Mouse (Mus musculus): ENCODE measurements at regions not wholly inside any gene's neighbourhood (a gene's known extent, or its start where the extent isn't known, plus 50 kb on each side); places are given as distances from the start of the nearest gene placed in this dataset.

- no peak for ATAC-seq (ENCODE audit: low FRiP score)
- 38% methylated on average over 6 of the region's 6 CpGs for WGBS
Measured at GRCm38 (mm10) chr2:129883417-129883816, 83.1 kb downstream of the Stk35 start.

DNA sequence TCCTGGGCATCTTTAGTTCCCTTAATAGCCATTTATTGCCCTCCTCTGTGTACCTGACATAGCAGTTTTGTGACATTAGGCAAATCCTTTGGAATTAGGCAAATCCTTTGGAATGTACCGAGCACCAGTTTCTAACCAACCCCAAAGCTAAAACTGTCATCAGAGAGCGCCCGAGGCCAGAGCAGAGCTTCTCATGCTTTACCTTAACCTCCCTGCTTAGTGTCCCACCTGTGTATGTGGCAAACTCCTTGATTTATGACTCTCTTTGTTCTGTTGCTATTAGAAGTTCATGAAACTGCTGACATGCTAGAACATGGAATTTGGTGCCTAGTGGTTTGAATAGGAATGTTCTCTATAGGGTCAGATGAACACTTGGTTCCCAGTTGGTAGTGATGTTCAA, 84.0 kb downstream of the Stk35 start:
- Histone ChIP-seq H3K4me2 (no peak overlapping the region), H3K27me3 (ENCODE audit: control insufficient read depth, insufficient read depth, low read length) (no peaks in the 10 kb centered on the region), H3K9me3 (ENCODE audit: control insufficient read depth, low read length) (no peaks in the 10 kb centered on the region), H3K36me3 (ENCODE audit: control insufficient read depth, insufficient read depth, low read length) (no peaks in the 10 kb centered on the region), H3K4me1 (ENCODE audit: control insufficient read depth, insufficient read depth, low read length) (no peaks in the 10 kb centered on the region), H3K27ac (ENCODE audit: low read depth, low read length) (no peak overlapping the region), H3K4me3 (ENCODE audit: low read depth, low read length) (no peak overlapping the region), H3K9ac (ENCODE audit: low read length) (no peak overlapping the region)
- no peak for ATAC-seq (ENCODE audit: low FRiP score)
- no peak for DNase-seq (ENCODE audit: low spot score, missing footprints)
- 85% methylated on average over 3 of the region's 3 CpGs for WGBS

More at GRCm38 (mm10) chr2:129883417-129883816, 83.1 kb downstream of the Stk35 start:
- H3K9me3 ChIP-seq (ENCODE audit: control insufficient read depth, low read length), result no peaks in the 10 kb centered on the region
- no peaks in the 10 kb centered on the region for H3K36me3 ChIP-seq (ENCODE audit: control insufficient read depth, insufficient read depth, low read length)
- no peaks in the 10 kb centered on the region for H3K4me1 ChIP-seq (ENCODE audit: control insufficient read depth, insufficient read depth, low read length)
- no peak for DNase-seq (ENCODE audit: low spot score, missing footprints)
- no peaks in the 10 kb centered on the region for H3K27me3 ChIP-seq (ENCODE audit: control insufficient read depth, insufficient read depth, low read length)
- no peak overlapping the region for H3K4me2 ChIP-seq
- H3K27ac ChIP-seq (ENCODE audit: low read depth, low read length), result no peak overlapping the region
- H3K4me3 ChIP-seq (ENCODE audit: low read depth, low read length), result no peak overlapping the region
- H3K9ac ChIP-seq (ENCODE audit: low read length), result no peak overlapping the region

DNA sequence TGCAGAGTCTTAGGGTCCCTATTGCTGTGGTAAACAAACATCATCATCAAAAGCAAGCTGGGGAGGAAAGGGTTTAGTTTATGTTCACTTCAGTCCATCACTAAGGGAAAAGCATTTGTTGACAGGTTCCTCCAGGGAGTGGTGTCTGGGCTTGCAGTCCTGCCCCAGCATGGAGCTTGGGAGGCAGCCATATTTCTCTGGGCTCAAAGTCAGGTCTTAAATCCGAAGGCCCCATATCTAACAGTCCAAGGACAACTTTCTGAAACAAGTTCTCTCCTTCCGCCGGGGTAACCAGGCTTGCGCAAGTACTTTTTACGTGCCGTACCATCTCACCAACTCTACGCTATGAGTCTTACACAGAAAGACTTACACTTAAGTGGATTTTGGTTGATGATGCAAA, 85.2 kb downstream of the Stk35 start:
- ATAC-seq (ENCODE audit: low FRiP score) (no peak), DNase-seq (ENCODE audit: low spot score, missing footprints) (no peak)
- Histone ChIP-seq H3K4me1 (ENCODE audit: control insufficient read depth, insufficient read depth, low read length) (no peaks in the 10 kb centered on the region), H3K9me3 (ENCODE audit: control insufficient read depth, low read length) (no peaks in the 10 kb centered on the region), H3K36me3 (ENCODE audit: control insufficient read depth, insufficient read depth, low read length) (no peaks in the 10 kb centered on the region), H3K27ac (ENCODE audit: low read depth, low read length) (no peak overlapping the region), H3K27me3 (ENCODE audit: control insufficient read depth, insufficient read depth, low read length) (no peaks in the 10 kb centered on the region), H3K9ac (ENCODE audit: low read length) (no peak overlapping the region), H3K4me2 (no peak overlapping the region), H3K4me3 (ENCODE audit: low read depth, low read length) (no peak overlapping the region)
- WGBS, result 94% methylated on average over 7 of the region's 7 CpGs

DNA sequence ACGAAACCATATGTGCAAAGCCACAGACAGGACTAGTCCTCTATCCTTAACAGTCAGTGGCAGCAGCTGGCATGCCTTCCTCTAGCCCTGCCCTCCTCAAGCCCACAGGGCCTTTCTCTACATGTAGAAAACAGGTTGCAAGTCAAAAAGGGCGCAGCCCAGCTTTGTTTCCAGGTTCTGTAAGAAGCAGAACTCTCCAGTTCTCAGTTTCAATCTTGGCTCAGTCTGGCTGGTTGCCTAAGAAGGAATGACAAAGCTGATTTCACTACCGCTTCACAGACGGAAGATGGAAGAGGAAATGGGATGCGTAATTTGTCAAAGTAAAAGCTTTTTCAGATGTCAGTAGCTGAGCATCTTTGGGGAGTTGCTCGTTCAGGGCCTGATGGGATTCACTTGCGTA, 92.9 kb downstream of the Stk35 start:
- no peak for DNase-seq (ENCODE audit: low spot score, missing footprints)
- H3K9ac ChIP-seq (ENCODE audit: low read length), result no peak overlapping the region
- H3K4me2 ChIP-seq, result no peak overlapping the region
- no peak for ATAC-seq (ENCODE audit: low FRiP score)
- H3K27me3 ChIP-seq (ENCODE audit: control insufficient read depth, insufficient read depth, low read length), result no peaks in the 10 kb centered on the region
- H3K4me3 ChIP-seq (ENCODE audit: low read depth, low read length), result no peak overlapping the region
- H3K27ac ChIP-seq (ENCODE audit: low read depth, low read length), result no peak overlapping the region
- H3K36me3 ChIP-seq (ENCODE audit: control insufficient read depth, insufficient read depth, low read length), result no peaks in the 10 kb centered on the region
- no peaks in the 10 kb centered on the region for H3K4me1 ChIP-seq (ENCODE audit: control insufficient read depth, insufficient read depth, low read length)
- H3K9me3 ChIP-seq (ENCODE audit: control insufficient read depth, low read length), result no peaks in the 10 kb centered on the region
- 90% methylated on average over 7 of the region's 7 CpGs for WGBS

DNA sequence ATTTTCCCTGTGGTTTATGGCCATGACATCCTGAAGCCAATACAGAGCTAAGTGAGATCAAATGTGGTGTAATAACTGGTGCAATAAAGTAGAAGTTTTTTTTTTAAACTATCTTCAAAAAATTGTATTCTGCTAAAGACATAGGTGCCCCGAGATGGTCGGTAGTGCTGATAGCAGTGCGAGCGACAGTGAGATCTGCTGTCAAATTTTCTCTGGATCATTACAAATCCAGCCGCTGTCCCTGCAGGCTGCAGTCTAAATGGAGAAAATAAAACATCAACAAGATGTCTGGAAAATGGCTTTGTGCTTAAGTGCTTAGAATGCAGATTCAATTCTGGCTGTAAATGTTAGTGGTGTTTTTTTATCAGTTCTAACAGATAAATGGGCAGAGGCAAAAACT, 93.5 kb downstream of the Stk35 start:
- Histone ChIP-seq H3K9ac (ENCODE audit: low read length) (no peak overlapping the region), H3K9me3 (ENCODE audit: control insufficient read depth, low read length) (no peaks in the 10 kb centered on the region), H3K36me3 (ENCODE audit: control insufficient read depth, insufficient read depth, low read length) (no peaks in the 10 kb centered on the region), H3K4me3 (ENCODE audit: low read depth, low read length) (no peak overlapping the region), H3K27ac (ENCODE audit: low read depth, low read length) (no peak overlapping the region), H3K4me1 (ENCODE audit: control insufficient read depth, insufficient read depth, low read length) (no peaks in the 10 kb centered on the region), H3K27me3 (ENCODE audit: control insufficient read depth, insufficient read depth, low read length) (no peaks in the 10 kb centered on the region), H3K4me2 (no peak overlapping the region)
- 92% methylated on average over 5 of the region's 5 CpGs for WGBS
- no peak for ATAC-seq (ENCODE audit: low FRiP score)
- no peak for DNase-seq (ENCODE audit: low spot score, missing footprints)

GRCm38 (mm10) chr2:129894906-129895305, 94.6 kb downstream of the Stk35 start:
- H3K9me3 ChIP-seq (ENCODE audit: control insufficient read depth, low read length), result no peaks in the 10 kb centered on the region
- DNase-seq (ENCODE audit: low spot score, missing footprints) (peak; percentile 62), ATAC-seq (ENCODE audit: low FRiP score) (no peak)
- no peaks in the 10 kb centered on the region for H3K27me3 ChIP-seq (ENCODE audit: control insufficient read depth, insufficient read depth, low read length)
- no peak overlapping the region for H3K4me3 ChIP-seq (ENCODE audit: low read depth, low read length)
- H3K4me2 ChIP-seq, result no peak overlapping the region
- no peaks in the 10 kb centered on the region for H3K36me3 ChIP-seq (ENCODE audit: control insufficient read depth, insufficient read depth, low read length)
- no peaks in the 10 kb centered on the region for H3K4me1 ChIP-seq (ENCODE audit: control insufficient read depth, insufficient read depth, low read length)
- 79% methylated on average over 8 of the region's 8 CpGs for WGBS
- H3K9ac ChIP-seq (ENCODE audit: low read length), result no peak overlapping the region
- no peak overlapping the region for H3K27ac ChIP-seq (ENCODE audit: low read depth, low read length)

DNA sequence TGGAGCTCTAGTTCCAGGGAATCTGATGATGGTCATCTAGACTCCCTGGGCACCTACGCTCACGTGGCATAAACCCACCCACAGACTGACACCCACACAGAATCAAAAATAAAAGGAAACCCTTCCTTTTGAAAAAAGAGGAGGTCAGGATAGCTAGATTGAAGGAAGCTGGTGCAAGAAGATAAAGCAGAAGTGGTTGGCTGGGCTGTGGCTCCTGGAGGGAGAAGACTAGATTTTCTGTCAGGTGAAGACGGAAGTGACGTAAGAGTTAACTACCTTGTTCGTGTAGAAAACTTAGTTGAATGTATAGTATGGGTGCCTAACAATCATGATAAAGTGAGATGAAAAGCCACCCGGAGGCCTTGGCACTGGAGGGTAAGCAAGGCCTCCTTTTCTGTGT, 95.1 kb downstream of the Stk35 start:
- WGBS, result 88% methylated on average over 6 of the region's 6 CpGs
- ATAC-seq (ENCODE audit: low FRiP score) (no peak), DNase-seq (ENCODE audit: low spot score, missing footprints) (no peak)
- Histone ChIP-seq H3K4me2 (no peak overlapping the region), H3K4me1 (ENCODE audit: control insufficient read depth, insufficient read depth, low read length) (no peaks in the 10 kb centered on the region), H3K9me3 (ENCODE audit: control insufficient read depth, low read length) (no peaks in the 10 kb centered on the region), H3K27ac (ENCODE audit: low read depth, low read length) (no peak overlapping the region), H3K27me3 (ENCODE audit: control insufficient read depth, insufficient read depth, low read length) (no peaks in the 10 kb centered on the region), H3K9ac (ENCODE audit: low read length) (no peak overlapping the region), H3K4me3 (ENCODE audit: low read depth, low read length) (no peak overlapping the region), H3K36me3 (ENCODE audit: control insufficient read depth, insufficient read depth, low read length) (no peaks in the 10 kb centered on the region)

- WGBS, result 83% methylated on average over 4 of the region's 4 CpGs
Measured at GRCm38 (mm10) chr2:129896696-129897095, 96.4 kb downstream of the Stk35 start.

GRCm38 (mm10) chr2:129903383-129904135, 103.2 kb downstream of the Stk35 start:
- DNase-seq (ENCODE audit: low spot score, missing footprints) (no peak), ATAC-seq (ENCODE audit: low FRiP score) (no peak)
- no peak overlapping the region for H3K4me2 ChIP-seq
- H3K4me1 ChIP-seq (ENCODE audit: control insufficient read depth, insufficient read depth, low read length), result peaks cover 2% of the 10 kb centered on the region; the same call in 1 of the 2 replicates
- H3K4me3 ChIP-seq (ENCODE audit: low read depth, low read length), result no peak overlapping the region
- H3K27me3 ChIP-seq (ENCODE audit: control insufficient read depth, insufficient read depth, low read length), result peaks cover 13% of the 10 kb centered on the region; the same call in 1 of the 2 replicates
- H3K9ac ChIP-seq (ENCODE audit: low read length), result no peak overlapping the region
- no peak overlapping the region for H3K27ac ChIP-seq (ENCODE audit: low read depth, low read length)
- 80% methylated on average over 4 of the region's 4 CpGs for WGBS
- H3K36me3 ChIP-seq (ENCODE audit: control insufficient read depth, insufficient read depth, low read length), result no peaks in the 10 kb centered on the region
- H3K9me3 ChIP-seq (ENCODE audit: control insufficient read depth, low read length), result no peaks in the 10 kb centered on the region

More at GRCm38 (mm10) chr2:129896696-129897095, 96.4 kb downstream of the Stk35 start:
- Histone ChIP-seq H3K9ac (ENCODE audit: low read length) (no peak overlapping the region), H3K27ac (ENCODE audit: low read depth, low read length) (no peak overlapping the region), H3K4me3 (ENCODE audit: low read depth, low read length) (no peak overlapping the region), H3K4me2 (no peak overlapping the region), H3K27me3 (ENCODE audit: control insufficient read depth, insufficient read depth, low read length) (no peaks in the 10 kb centered on the region), H3K36me3 (ENCODE audit: control insufficient read depth, insufficient read depth, low read length) (no peaks in the 10 kb centered on the region), H3K4me1 (ENCODE audit: control insufficient read depth, insufficient read depth, low read length) (no peaks in the 10 kb centered on the region), H3K9me3 (ENCODE audit: control insufficient read depth, low read length) (no peaks in the 10 kb centered on the region)
- DNase-seq (ENCODE audit: low spot score, missing footprints), result no peak
- no peak for ATAC-seq (ENCODE audit: low FRiP score)

Data from midbrain, embryonic 11.5 days (tissue).